Mouse (Mus musculus): Measurements from ENCODE around the gene Acot6. TPM values are rescaled to one million over a fixed set of nuclear protein-coding genes. Genes with fewer than 3 reads are reported as not detected.
"Not testable (repeated sequence)": the region's sequence is repeated elsewhere in the genome, so short reads cannot be mapped to it uniquely, and the experiment has no call there.

Acot6 gene
- polyA plus RNA-seq (2015; fragmentation: Nextera tagmentation; extraction: Ambion mirVana): 0.88 and 0.97 TPM in 2 replicates

DNA sequence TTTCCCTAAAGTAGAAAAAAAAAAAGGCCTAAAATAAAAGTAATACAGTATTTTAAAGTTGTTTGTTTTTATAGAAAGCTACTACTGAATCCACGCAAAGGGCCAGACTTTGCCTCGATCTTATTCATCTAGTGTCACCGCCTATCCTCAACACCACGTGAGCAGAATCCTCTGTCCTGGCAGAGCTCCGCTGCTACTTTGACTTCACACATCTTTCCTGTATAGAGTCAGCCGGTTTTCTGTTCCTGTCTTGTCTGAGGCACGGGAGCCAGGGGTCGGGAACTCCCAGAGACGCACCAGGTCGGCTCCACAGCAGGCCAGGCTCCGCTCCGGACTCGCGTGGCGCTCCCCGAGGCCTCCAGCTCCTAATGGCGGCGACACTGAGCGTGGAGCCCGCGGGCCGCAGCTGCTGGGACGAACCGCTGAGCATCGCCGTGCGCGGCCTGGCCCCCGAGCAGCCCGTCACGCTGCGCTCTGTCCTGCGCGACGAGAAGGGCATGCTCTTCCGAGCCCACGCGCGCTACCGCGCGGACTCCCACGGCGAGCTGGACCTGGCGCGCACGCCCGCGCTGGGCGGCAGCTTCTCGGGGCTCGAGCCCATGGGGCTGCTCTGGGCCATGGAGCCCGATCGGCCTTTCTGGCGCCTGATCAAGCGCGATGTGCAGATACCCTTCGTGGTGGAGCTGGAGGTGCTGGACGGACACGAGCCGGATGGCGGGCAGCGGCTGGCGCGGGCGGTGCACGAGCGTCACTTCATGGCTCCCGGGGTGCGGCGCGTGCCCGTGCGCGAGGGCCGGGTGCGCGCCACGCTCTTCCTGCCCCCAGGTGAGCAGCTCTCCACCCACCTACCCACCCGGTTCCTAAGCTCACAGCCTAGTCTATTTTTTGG, at the start of gene Acot6:
TSS of gene Acot6 (plus strand) at position 51 of the 889 bp plus-strand sequence.
- ATAC-seq (ENCODE audit: low FRiP score): peak; percentile 65
- H3K9me3 ChIP-seq; H3K4me1 ChIP-seq (replicated peaks); H3K36me3 ChIP-seq; H3K27me3 ChIP-seq: not testable (repeated sequence)
- Histone ChIP-seq H3K4me2 (peak within 1 kb of the TSS; percentile 71), H3K4me3 (peak within 1 kb of the TSS; percentile 54), H3K27ac (peak within 1 kb of the TSS; percentile 62), H3K9ac (peak within 1 kb of the TSS; percentile 77)
- WGBS: under 1% methylated on average over 77 of the region's 80 CpGs

DNA sequence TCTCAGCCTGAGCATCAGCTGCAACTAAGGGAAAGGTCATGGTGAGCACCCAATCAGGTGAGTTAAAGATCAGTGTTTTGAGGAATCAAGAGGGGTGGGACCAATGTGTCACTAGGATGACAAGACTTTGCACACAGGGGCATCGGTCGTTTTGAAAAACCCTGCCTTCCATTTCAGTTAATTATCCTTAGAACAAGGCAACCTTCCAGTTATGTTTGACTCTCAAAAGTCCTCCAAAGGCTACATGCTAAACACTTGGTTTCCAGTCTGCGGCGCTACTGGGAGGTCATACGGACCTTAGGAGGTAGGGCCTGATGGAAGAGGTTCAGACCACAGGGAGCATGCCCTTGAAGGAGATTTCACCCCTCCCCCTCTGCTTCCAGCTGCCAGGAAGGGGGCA, 49.7 kb upstream of the Acot6 start:
- H3K27me3 ChIP-seq: peaks cover 31% of the 10 kb centered on the region
- not testable (repeated sequence) for H3K36me3 ChIP-seq; H3K9ac ChIP-seq; H3K4me2 ChIP-seq; ATAC-seq (ENCODE audit: low FRiP score); H3K4me3 ChIP-seq; H3K27ac ChIP-seq; H3K4me1 ChIP-seq (replicated peaks)
- WGBS: 84% methylated on average over 5 of the region's 5 CpGs
- H3K9me3 ChIP-seq: peaks cover 14% of the 10 kb centered on the region; the same call in 1 of the 2 replicates

DNA sequence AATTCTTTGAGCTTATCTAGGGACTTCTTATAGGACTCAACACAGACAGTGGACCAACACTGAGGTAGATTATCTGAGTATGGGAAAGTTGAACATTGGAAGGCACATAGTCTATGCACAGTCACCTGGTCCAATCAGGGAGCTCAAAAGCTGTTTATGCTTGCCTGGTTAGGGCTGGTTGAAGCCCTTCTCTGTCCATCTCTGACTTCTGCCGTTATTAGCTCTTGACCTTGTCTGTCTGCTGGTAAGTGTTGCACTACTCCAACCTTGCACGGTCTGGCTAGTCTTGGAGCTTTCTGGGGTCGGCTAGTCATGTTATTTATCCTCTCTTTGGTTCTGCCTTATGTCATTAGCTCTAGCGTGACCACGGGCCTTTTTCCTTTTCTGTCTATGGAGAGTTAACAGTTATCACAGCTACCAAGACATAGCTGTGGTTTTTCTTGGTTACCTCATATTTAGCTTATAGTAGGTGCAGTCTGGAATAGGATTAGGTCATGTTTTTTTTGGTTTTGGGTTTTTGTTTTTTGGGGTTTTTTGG, 48.4 kb upstream of the Acot6 start, which contains the start of gene Acot3:
TSS of gene Acot3 (plus strand) at position 208 of the 538 bp plus-strand sequence.
- 87% methylated on average over 5 of the region's 5 CpGs for WGBS
- Histone ChIP-seq H3K9me3 (peaks cover 14% of the 10 kb centered on the region; the same call in 1 of the 2 replicates), H3K4me3 (peak within 1 kb of the TSS; percentile 49; the same call in 1 of the 2 replicates), H3K4me1 (replicated peaks) (peaks cover 7% of the 10 kb centered on the region), H3K27ac (no peak within 1 kb of the TSS), H3K36me3 (no peaks in the 10 kb centered on the region), H3K27me3 (peaks cover 31% of the 10 kb centered on the region), H3K9ac (no peak within 1 kb of the TSS), H3K4me2 (peak within 1 kb of the TSS; percentile 75)
- ATAC-seq (ENCODE audit: low FRiP score): no peak

DNA sequence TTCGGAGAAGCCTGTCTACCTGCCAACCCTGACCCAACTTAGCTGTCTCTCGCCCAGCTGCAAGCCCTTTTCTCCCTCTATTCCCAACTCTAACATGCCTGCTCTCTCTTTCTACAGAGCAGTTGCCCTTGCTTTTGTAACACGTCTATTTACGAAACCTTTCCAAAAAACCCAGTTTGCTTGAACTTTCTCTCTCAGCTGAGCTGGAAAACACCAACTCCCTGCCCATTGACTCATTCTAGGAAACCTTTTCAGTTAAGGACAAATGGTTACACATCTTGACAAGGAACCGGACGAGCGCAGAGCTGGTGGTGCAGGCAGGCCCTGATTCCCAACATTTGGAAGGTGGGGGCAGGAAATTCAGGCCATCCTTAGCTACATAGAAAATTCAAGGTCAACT, 47.8 kb upstream of the Acot6 start:
- Histone ChIP-seq H3K9ac (no peak overlapping the region), H3K4me1 (replicated peaks) (peaks cover 7% of the 10 kb centered on the region), H3K4me3 (peak overlapping the region; percentile 49; the same call in 1 of the 2 replicates), H3K27ac (no peak overlapping the region), H3K27me3 (peaks cover 31% of the 10 kb centered on the region), H3K9me3 (peaks cover 12% of the 10 kb centered on the region; the same call in 1 of the 2 replicates), H3K36me3 (no peaks in the 10 kb centered on the region), H3K4me2 (peak overlapping the region; percentile 75)
- WGBS: 92% methylated on average over 7 of the region's 7 CpGs
- ATAC-seq (ENCODE audit: low FRiP score): no peak

DNA sequence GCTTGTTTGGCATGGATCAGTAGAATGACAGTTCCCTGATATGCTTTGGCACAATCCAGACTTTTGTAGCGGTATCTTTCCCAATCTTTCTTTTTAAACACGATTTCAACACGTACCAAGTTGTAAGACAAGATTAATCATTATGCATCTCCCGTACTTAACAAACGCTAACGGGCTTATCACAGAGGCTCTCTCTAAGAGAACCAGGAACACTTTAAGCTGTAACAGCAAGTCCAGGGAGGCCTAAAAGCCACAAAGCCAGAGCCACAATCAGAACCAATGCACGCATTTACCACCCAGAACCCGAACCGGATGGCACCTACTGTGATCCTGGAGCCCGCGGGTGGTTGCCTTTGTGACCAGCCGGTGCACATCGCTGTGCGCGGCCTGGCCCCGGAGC, 47.3 kb upstream of the Acot6 start:
- H3K4me2 ChIP-seq: peak overlapping the region; percentile 75
- ATAC-seq (ENCODE audit: low FRiP score): no peak
- WGBS: 12% methylated on average over 16 of the region's 16 CpGs

DNA sequence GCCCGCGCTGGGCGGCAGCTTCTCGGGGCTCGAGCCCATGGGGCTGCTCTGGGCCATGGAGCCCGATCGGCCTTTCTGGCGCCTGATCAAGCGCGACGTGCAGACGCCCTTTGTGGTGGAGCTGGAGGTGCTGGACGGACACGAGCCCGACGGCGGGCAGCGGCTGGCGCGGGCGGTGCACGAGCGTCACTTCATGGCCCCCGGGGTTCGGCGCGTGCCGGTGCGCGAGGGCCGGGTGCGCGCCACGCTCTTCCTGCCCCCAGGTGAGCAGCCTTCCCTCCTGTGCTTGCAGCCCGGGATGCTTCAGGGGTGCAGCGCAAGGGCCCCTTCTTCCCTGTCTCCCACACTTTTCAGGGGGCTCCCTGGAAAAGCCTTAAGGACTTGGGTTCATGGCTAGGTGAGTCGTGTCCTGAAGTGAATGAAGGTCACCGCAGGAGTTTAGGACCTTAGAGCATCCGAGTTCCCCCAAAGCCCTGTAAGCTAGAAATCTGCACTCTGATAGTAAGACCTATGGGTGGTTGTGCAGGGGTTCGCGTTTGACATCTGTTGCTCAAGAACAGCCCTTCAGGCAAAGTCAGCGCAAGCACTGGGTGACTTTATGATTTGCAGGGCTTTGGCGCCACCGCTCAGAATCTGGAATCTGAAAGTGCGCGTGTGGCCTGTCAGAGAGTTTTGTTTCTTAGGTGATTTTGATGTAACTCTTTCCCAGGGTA, 46.6 kb upstream of the Acot6 start:
- Histone ChIP-seq H3K4me1 (replicated peaks) (peaks cover 7% of the 10 kb centered on the region), H3K4me2 (peak overlapping the region; percentile 75), H3K27ac (no peak overlapping the region), H3K27me3 (peaks cover 31% of the 10 kb centered on the region), H3K4me3 (peak overlapping the region; percentile 49), H3K9me3 (0 out of 2 replicates have a peak, but pooled peaks cover 2% of the 10 kb centered on the region), H3K9ac (peak overlapping the region; percentile 70), H3K36me3 (no peaks in the 10 kb centered on the region)
- 3% methylated on average over 38 of the region's 46 CpGs for WGBS
- 0 out of 2 replicates have a peak, but pooled peaks have one; percentile 39 for ATAC-seq (ENCODE audit: low FRiP score)

More for the DNA sequence above, 47.3 kb upstream of the Acot6 start:
- Histone ChIP-seq H3K9ac (peak overlapping the region; percentile 70), H3K4me1 (replicated peaks) (peaks cover 7% of the 10 kb centered on the region), H3K36me3 (no peaks in the 10 kb centered on the region), H3K27ac (no peak overlapping the region), H3K9me3 (peaks cover 7% of the 10 kb centered on the region; the same call in 1 of the 2 replicates), H3K27me3 (peaks cover 31% of the 10 kb centered on the region), H3K4me3 (peak overlapping the region; percentile 49)

DNA sequence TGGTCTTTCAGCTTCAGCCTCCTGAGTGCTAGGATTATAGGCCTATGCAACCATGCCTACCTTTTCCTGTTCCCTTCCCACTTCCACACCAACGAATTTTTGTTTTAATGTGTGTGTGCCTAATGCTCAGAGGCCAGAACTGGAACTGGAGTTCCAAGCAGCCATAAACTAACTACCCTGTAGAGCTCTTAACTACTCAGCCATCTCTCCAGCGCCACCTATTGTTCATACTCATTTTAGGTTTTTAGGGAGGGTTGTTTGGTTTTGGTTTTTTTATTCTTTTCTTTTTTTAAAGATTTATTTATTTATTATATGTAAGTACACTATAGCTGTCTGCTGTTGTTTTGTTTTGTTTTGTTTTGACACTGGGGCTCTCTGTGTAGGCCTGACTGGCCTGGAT, 39.5 kb upstream of the Acot6 start:
- no peak for ATAC-seq (ENCODE audit: low FRiP score)
- no peak overlapping the region for H3K4me3 ChIP-seq
- no peak overlapping the region for H3K4me2 ChIP-seq
- no peak overlapping the region for H3K27ac ChIP-seq
- 26% methylated on average over 2 of the region's 2 CpGs for WGBS
- H3K4me1 ChIP-seq (replicated peaks): no peaks in the 10 kb centered on the region
- no peaks in the 10 kb centered on the region for H3K27me3 ChIP-seq
- H3K9me3 ChIP-seq: no peaks in the 10 kb centered on the region
- H3K9ac ChIP-seq: no peak overlapping the region
- H3K36me3 ChIP-seq: no peaks in the 10 kb centered on the region

DNA sequence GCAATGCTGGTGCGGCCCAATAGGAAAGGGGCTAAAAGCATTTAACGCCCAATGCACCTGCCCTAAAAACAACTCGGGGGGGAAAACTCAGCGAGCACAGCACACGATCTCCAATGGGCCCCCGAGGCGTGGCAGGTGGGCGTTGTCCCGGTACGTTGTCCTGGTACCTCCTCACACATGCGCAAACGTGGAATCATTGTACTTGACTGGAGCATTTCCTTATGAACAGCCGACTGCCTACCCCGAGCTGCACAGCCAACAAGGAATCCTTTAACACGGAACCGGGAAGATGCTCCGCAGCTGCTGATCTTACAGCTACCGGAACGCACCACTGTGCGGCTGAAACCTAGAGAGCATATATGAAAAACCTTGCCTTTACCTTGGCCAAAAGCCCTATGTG, 38.1 kb upstream of the Acot6 start:
- Histone ChIP-seq H3K4me2 (no peak overlapping the region), H3K27me3 (peaks cover 5% of the 10 kb centered on the region; the same call in 1 of the 2 replicates), H3K27ac (no peak overlapping the region), H3K9ac (no peak overlapping the region), H3K4me3 (no peak overlapping the region), H3K9me3 (no peaks in the 10 kb centered on the region), H3K36me3 (no peaks in the 10 kb centered on the region), H3K4me1 (replicated peaks) (no peaks in the 10 kb centered on the region)
- no peak for ATAC-seq (ENCODE audit: low FRiP score)
- WGBS: 92% methylated on average over 20 of the region's 20 CpGs

DNA sequence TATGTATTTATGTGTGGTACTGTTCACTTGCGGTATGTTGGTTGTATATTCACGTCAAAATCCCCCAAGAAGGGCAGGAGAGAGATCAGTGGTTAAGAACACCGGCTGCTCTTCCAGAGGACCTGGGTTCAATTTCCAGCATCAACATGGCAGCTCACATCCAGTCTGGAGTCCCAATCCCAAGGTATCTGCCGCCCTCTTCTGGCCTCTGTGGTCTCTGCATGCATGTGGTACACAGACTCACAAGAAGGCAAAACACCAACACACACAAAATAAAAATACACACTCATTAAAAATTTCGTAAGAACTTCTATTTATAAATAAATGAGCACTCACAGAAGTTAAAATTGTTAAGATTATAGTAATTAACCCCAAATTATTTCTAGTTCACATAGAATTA, 37.2 kb upstream of the Acot6 start:
- H3K27ac ChIP-seq: no peak overlapping the region
- no peak overlapping the region for H3K4me2 ChIP-seq
- H3K36me3 ChIP-seq: no peaks in the 10 kb centered on the region
- no peaks in the 10 kb centered on the region for H3K4me1 ChIP-seq (replicated peaks)
- ATAC-seq (ENCODE audit: low FRiP score): no peak
- no peak overlapping the region for H3K4me3 ChIP-seq
- H3K27me3 ChIP-seq: peaks cover 14% of the 10 kb centered on the region
- H3K9me3 ChIP-seq: no peaks in the 10 kb centered on the region
- H3K9ac ChIP-seq: no peak overlapping the region
- 70% methylated on average over 5 of the region's 5 CpGs for WGBS

DNA sequence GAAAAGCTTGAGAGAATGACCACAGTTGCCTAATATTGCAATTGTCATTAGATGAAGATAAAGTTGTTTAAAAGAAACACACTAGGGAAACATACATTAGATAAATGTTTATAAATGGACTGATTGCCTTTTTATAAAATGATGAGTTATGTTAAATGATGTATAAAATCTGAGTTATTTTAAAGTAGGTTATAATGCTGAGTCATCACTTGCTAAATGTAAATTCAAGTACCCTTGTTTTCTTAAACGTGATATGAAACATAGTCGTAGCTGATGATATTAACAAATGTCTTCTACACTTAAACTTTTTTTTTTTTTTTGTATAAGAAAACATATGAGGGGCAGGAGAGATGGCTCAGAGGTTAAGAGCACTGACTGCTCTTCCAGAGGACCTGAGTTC, 36.6 kb upstream of the Acot6 start:
- Histone ChIP-seq H3K36me3 (no peaks in the 10 kb centered on the region), H3K9ac (no peak overlapping the region), H3K4me3 (no peak overlapping the region), H3K4me1 (replicated peaks) (no peaks in the 10 kb centered on the region), H3K27ac (no peak overlapping the region), H3K9me3 (no peaks in the 10 kb centered on the region), H3K27me3 (peaks cover 20% of the 10 kb centered on the region), H3K4me2 (no peak overlapping the region)
- 89% methylated on average over 2 of the region's 2 CpGs for WGBS
- no peak for ATAC-seq (ENCODE audit: low FRiP score)

DNA sequence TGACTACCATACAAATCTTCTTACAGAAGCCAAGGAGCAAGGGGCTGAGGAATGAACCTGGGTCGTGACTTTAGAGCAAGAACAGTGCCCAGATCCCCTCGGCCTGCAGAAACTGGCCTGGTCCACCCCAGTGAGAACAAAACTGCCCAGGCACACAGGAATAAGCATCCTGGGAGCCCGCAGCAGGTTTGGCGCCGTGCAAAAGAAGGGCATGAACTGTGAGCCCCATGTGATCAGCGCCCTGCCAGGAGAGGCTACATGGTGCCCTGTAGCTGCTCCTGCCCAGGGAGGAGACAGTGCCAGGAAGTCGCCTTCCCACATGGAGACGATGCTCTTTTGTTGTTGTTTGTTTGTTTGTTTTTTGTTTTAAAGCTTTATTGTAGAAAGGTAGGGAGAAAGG, 35.8 kb upstream of the Acot6 start:
- Histone ChIP-seq H3K27ac (no peak overlapping the region), H3K36me3 (no peaks in the 10 kb centered on the region), H3K4me3 (no peak overlapping the region), H3K9me3 (no peaks in the 10 kb centered on the region), H3K4me2 (no peak overlapping the region), H3K4me1 (replicated peaks) (peaks cover 2% of the 10 kb centered on the region; the same call in 1 of the 2 replicates), H3K27me3 (peaks cover 26% of the 10 kb centered on the region), H3K9ac (no peak overlapping the region)
- no peak for ATAC-seq (ENCODE audit: low FRiP score)
- 77% methylated on average over 8 of the region's 8 CpGs for WGBS

DNA sequence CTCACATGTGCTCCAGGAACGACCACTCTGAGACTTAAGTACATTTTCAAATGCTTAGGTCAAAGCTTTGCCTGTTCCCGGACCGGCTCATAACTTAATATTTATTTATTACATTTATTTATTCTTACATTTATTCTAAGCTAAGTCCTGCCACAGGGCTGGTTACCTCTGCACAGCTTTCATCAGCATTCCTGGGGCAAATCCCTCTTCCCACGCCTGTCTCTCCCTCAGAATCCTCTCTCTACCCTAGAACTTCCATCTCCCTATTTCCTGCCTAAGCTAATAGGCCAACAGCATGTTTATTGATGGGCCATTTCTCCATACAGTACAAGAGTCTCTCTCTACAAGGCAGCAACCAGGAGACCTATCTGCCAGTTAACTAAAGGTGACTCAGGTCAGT, 32.7 kb upstream of the Acot6 start:
- peaks cover 5% of the 10 kb centered on the region for H3K4me1 ChIP-seq (replicated peaks)
- peaks cover 43% of the 10 kb centered on the region for H3K27me3 ChIP-seq
- WGBS: 91% methylated on average over 4 of the region's 4 CpGs
- H3K4me3 ChIP-seq: no peak overlapping the region
- no peak overlapping the region for H3K9ac ChIP-seq
- H3K27ac ChIP-seq: no peak overlapping the region
- no peak for ATAC-seq (ENCODE audit: low FRiP score)
- H3K4me2 ChIP-seq: no peak overlapping the region
- H3K9me3 ChIP-seq: no peaks in the 10 kb centered on the region
- H3K36me3 ChIP-seq: no peaks in the 10 kb centered on the region
